Mouse (Mus musculus) frontal cortex, adult (tissue): ENCODE measurements around the gene Emc9.

Experiments
- ATAC-seq: cut with Nextera tagmentation; 2 replicates; pipeline ENCODE4 v1.9.2; 2017; ENCODE audit warnings: mild to moderate bottlenecking, moderate library complexity, mixed read lengths; ENCODE audit not compliant: low TSS enrichment

Emc9 gene

DNA sequence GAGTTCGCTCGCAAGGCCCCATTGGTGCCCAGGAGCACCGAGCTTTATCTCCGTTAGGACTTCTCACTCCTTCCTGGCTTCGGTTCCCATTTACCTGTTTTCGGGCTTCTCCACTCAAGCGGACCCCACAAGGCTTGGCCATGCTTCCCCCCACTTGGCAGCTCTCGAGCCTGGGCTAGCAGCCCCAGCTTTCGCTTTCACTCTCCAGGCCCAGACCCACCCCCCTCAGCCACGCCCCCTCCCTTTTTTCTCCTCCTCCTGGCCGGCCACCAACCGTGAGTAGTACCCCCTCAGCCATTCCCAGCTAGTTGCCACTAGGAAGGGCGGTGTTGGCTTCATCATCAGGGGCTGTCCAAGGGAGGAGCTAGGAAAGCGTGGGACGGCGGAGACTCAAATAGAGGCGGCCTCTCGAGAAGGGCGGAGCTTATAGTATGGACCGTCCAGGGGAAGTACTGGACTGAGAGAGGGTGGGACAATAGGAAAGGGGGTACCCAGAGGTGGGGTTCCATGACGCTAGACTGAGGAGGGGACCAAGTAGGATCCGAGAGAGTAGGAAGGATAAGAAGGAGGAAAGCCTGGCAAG is 5.7 kb upstream of the Emc9 start, which contains the start of gene Psme2:
Psme2 (minus strand) TSS at position 366 of the 583 bp plus-strand sequence.
- ATAC-seq = peak; percentile 88

DNA sequence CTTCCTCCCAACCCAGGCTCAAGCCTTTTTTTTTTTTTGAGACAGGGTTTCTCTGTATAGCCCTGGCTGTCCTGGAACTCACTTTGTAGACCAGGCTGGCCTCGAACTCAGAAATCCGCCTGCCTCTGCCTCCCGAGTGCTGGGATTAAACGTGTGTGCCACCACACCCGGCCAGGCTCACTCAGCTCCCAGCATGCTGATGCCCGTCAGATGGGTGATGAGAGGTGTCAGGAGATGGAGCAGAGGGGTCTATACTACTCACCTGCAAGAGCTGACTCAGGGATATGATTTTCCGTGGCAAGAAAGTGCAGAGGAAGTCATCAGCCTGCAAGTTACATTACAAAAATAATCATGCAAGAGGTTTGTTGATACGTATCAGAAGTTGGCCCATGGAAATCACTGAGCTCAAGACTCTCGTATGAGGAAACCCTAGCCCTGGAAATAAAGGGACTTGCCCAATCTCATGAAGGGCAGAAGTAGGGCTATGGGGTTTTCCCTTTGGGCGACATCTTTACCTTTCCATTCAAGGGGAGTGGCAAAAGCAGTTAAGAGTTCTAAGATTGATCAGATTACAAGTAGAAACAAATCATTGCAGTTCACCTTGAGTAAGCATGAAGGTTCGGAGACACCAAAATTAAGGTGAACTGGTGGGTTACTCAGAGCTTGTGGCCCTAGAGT is 4.8 kb upstream of the Emc9 start:
- ATAC-seq = no peak

DNA sequence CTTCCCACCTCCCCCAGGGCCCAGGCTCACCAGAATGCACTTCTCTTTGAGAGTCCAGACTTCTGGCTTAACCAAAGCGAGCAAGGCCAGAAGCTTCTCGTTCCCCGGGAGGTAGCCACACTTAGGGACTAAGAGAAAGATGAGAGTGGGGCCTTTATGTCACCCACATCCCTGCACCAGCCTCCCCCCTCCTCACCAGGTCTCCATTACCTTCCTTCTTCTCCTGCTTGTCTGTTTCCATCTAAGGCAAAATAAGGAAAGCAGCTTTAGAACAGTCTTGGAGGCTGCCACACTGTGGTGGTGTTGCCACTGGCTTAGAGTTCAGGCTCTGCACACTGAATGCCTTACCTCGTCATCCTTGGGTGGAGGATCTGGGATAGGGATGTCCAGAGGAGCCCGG is 4.2 kb upstream of the Emc9 start:
- no peak for ATAC-seq

DNA sequence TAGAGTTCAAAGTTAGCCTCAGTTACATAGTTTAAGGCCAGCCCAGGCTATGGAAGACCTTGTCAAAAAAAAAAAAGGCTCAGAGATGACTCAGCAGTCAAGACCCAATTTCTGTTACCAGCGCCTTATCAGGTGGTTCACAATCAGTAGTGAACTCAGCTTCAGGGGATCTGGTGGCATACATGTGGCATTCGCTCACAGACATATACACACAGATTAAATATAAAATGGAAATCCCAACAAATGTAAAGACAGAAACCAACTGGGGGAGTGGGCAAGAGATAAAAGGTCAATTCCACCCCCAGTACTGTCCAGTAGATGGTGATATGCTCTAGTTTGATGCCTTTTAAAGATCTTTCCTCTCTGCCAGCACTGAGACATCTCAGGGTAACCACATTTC is 1.0 kb upstream of the Emc9 start:
- ATAC-seq = no peak

DNA sequence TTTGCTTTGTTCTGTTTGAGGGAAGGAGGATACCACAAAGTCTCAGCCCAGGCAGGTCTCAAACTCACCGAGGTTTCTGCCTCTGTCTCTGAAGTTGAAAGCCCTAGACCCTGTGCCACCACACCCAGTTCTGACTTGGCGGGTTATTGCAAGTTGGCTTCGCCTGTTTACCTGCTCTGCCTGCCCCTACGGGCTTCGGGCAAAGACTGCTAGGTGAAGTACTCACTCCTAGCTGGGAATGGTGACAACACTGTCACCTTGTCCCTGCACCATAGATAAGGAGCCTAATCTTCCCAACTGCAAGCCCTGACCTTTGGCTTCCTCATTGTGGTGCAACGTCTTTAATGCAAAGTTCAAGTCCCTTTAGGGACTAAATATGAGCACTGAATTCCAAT is 461 bp upstream of the Emc9 start:
- ATAC-seq = no peak

DNA sequence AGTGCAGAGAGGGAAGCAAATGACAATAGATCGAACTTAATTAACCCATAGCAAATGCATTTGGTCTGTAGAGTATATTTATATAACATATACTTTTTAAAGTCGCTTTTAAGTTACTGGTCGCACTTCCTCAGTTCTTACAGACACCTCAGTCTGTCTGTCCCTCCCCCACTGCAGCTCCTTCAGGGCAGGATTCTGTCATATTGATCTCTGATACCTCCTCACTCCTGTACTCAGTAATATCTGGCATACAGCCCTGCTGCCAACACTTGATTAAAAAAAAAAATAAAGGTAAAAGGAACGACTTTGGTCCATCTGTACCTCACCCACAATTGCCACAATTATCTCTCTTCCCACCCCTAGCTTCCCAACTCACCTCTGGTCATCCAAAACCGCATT is 800 bp downstream of the Emc9 start:
- ATAC-seq = no peak

DNA sequence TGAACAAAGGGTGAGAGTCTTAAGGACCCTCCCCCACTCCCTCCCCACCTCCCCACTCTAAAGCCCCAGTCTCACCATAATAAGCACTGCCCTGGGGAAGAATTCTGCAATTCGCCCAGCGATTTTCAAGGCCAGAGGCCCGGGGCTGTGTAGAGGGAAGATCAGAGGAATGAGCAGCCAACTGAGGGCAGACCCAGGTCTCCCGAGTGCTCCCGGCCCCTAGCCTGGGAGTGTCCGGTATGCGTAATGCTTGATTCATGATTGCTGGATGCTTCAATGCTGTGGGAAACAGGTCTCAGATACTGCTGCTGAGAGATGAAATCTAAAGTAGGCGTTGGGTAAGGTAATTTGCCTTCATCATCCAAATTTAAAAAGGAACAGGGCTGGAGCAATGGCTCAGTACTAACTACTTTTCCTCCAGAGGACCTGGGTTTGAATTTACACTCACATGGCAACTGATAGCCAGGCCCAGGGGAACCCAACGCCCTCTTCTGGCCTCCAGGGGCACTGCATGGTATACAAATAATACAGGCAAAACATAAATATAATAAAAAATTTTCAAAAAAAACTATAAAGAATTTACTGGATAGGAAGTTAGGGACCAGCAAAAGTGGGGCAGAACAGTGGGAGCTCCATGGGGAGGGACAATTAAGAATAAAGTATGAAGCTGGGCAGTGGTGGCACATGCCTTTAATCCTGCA is 3.0 kb downstream of the Emc9 start:
- ATAC-seq = no peak

DNA sequence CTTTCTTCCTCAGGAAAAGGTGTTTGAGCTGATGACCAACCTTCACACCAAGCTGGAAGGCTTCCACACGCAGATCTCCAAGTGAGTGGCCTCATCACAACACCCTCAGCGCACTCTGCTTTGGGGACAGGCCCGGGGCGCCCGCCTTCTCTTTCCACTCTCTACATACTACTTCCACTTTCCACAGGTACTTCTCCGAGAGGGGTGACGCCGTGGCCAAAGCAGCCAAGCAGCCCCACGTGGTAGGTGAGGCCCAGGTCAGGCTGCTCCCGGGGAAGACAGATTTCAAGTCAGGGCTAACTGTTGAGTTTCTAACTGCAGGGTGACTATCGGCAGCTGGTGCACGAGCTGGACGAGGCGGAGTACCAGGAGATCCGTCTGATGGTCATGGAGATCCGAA is 4.4 kb downstream of the Emc9 start:
- no peak for ATAC-seq

DNA sequence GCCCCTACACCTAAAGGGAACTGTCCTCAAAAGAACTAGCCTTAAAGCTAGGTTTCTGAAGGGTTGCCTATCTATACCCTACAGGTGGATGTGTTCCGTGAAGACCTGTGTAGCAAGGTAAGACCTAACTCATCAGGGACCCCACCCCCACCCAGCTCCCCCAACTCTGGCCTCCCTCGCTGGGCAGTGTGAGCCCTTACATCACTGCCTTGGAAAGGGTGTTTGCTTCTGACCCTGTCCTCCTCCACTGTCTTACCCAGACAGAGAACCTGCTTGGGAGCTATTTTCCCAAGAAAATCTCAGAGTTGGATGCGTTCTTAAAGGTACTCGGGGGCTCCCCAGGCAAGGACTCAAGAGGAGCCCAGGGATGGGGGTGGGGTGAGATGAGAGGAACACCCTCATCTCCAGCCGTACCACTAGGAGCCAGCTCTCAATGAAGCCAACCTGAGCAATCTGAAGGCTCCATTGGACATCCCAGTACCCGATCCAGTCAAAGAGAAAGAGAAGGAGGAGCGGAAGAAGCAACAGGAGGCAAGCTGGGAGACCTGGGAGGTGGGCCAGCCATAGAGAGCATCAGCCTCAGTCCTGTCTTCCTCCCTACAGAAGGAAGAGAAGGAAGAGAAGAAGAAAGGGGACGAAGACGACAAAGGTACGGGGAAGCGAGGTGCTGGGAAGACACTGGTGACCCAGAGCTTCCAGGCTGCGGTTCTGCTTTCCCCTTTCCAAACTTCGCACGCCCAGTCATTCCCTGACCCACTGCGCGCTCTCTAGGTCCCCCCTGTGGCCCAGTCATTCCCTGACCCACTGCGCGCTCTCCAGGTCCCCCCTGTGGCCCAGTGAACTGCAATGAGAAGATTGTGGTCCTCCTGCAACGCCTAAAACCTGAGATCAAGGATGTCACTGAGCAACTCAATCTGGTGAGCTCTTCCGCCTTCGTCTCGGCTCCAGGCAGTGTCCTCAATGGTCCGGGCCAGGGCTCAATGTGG is 5.3 kb downstream of the Emc9 start:
- no peak for ATAC-seq

DNA sequence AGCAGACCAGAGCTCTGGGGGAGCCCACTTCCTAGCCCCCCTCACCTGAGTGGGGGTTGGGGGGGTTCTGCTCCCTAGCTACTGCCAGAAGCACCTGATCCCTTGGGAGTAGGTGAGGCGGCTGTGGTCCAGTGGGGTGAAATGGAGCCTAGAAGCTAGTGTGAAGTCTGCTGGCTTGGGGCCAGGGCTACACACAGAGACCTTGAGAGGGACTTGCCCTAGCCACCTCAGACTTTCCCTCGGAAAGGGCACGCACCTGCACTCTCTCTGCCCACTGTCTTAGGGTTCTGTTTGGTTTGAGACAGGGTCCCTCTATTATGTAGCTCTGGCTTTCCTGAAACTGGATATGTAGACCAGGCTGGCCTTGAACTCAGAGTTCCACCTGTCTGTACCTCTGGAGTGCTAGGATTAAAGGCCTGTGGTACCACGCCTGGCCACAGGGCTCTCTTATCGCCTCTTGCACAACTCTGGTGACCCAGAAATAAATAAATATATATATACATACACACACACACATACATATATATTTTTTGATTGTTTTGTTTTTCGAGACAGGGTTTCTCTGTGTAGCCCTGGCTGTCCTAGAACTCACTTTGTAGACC is 6.3 kb downstream of the Emc9 start:
- ATAC-seq = 0 out of 2 replicates have a peak, but pooled peaks have one; percentile 2

DNA sequence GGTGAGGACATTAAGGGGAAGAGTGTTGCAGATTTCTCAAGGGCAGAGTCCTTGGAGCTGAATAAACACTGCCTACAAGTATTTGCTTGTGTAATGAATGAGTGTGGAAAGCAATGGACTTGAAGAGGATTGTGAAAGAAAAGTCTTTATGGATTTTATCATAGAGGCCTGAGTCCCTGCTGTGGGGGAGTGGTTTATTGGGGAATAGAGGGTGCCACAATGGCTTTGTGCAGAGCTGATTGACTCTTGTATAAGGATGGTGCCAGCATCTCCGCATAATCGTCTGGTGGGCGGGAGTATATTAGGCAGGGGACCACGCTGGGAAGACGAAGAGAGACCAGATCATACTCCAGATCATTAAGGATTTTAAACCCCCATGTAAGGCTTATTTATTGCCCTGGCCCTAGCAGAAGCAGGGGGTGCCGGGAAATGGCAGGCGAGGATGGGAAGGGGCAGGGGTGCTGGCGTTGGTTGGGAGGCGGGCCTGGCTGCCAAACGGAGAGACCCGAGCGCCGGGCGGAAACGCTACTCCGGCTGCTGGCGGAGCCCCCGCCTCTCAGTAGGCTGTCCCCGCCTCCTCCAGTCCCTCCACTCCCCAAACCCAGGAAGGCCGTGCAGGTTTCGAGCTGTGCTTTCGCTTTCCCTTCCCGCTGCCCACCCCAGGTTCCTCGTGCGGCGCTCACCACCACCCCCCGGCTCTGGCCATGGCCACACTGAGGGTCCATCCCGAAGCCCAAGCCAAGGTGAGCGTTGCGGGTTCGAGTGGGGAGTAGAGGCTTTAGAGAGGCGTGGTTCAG is 7.0 kb downstream of the Emc9 start, which contains the start of gene Psme1:
Psme1 (plus strand) TSS at position 253 of the 797 bp plus-strand sequence.
- ATAC-seq = peak; percentile 84

DNA sequence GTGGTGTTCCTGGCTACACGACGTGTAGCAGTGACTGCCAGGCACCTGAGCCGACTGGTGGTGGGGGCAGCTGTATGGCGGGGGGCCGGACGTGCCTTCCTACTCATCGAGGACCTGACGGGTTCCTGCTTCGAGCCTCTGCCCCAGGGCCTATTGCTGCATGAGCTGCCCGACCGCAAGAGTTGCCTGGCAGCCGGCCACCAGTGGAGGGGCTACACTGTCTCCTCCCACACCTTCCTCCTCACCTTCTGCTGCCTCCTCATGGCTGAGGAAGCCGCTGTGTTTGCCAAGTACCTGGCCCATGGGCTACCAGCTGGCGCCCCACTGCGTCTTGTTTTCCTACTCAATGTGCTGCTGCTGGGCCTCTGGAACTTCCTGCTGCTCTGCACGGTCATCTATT is 8.7 kb downstream of the Emc9 start:
- ATAC-seq = no peak

DNA sequence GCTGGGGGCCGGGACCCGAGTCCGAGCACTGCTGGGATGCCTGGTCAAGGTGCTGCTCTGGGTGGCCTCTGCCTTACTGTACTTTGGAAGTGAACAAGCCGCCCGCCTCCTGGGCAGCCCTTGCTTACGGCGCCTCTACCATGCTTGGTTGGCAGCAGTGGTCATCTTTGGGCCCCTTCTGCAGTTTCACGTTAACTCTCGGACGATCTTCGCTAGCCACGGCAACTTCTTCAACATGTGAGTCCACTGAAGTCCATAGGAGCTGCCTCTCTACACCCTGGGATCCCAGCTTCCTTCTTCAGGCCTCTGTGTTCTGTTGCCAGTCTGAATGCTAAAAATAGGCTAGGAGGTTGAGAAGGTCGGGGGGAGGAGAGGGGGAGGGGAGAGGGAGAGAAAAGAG is 9.4 kb downstream of the Emc9 start:
- no peak for ATAC-seq

DNA sequence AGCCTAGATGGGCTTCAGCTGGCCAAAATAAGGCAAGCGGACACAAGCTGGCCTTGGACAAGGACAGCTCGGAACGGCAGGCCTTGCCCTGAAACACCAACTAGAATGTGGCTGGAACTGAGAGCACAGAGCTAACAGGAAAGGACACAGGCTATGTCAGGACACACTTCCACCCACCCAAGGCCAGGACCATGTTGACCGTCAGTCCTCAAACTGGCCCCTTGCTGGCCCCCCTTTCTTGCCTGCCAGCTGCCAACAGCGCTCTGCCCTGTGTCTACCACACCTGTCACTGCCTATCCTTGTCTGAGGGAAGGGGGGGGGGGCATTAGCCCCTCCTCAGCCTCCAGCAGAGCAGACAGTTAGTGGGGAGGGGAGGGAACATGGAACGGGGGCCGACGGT is 9.8 kb downstream of the Emc9 start, which contains the start of gene Fitm1:
Fitm1 (plus strand) TSS at position 316 of the 400 bp plus-strand sequence.
- ATAC-seq = no peak

DNA sequence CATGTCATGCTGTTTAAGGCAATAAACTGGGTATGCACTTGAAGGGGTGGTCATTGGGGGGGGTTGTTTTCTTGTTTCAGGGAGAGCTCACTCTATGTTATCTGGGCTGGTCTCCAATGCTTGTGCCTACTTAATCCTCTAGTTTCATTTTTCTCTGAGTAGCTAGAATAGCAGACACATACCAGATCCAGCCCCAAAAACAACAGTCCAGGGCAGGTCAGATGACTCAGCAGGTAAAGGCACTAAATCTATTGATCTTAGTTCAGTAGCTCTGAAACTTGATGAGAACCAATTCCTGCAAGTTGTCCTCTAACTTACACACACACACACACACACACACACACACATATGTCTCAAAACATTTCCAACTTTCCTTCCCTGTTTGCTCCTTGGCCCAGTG is 13.3 kb downstream of the Emc9 start:
- ATAC-seq = no peak

DNA sequence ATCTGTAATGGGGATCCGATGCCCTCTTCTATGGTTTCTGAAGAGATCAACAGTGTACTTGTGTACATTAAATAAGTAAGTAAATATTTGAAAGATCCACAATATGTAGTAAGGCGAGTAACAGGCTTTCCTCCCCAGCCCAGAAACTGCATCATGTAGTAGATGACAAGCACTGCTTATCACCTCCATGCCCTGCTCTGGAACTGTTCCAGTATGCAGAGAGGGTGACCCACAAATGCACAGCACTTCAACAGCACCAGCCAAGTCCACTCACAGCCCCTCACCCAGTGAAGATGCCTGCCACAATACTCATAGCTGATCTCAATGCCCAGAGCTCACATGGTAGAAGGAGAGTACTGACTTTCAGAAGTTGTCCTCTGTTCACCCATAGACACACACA is 14.5 kb downstream of the Emc9 start:
- no peak for ATAC-seq

DNA sequence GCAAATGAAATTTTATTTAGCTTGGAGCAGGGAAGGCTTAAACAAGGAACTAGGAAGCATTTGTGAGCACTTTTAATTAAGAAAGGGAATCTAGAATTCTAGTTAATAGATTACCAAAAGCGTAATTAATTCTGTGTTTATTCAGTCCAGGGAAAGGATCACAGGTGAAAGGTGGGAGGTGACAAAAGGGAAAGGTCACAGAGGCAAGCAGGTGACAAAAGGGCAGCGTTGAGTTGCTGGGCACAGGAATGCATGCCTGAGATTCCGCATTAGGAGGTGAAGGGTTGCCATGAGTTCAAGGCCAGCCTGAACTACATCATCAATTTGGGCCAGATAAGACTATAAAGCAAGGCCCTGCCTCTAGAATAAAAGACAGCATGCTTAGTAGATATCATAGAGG is 17.6 kb downstream of the Emc9 start:
- no peak for ATAC-seq

DNA sequence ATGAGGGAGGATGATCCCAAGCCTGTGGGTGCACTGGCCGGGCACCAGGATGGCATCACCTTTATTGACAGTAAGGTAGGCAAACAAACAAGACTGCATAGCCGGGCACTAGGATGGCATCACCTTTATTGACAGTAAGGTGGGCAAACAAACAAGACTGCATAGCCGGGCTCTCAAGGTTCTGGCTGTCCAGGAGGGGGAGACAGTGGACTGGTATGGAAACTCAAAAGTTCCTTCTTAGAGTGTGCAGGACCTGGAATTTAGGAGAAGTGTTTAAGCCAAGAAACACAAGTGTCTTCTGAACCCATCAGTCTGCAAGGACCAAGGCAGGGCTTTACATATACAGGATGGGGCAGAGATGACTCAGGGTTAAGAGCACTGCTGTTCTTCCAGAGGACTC is 19.4 kb downstream of the Emc9 start:
- ATAC-seq = no peak

DNA sequence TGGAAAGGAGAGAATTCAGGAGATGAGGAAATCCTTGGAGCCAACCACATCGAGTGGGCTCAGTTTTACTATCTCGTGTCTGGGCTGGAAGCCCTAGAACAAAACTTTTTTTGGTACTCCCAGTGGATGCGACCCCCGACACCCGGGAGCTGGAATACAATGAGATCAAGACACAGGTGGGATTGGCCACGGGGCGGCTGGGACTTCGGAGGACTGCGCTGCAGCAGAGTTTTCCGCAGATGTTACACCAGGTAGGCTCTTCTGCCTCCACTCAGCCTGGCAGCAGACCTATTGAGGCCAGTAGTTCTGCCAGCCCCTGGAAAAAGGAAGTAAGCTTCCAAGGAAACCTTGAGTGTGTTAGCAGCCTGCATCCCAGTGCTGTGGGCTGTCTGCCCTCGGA is 21.9 kb downstream of the Emc9 start:
- no peak for ATAC-seq

DNA sequence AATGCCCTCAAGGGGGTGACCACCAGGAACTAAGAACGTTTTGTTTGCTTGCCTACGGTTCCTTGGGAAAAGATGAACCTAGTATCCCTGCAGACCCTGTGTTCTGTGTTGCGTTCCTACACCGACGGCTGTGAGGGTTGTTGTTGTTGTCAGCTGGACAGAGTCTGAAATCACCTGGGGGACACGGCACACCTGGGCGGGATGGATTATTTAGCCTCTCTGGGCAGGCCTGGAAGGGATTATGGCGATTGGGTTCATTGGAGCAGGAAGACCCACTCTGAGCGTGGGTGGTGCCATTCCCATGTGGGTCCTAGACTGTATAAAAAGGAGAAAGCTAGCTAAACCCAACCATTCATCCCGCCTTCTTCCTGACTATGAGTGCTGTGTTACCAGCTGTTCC is 23.2 kb downstream of the Emc9 start:
- no peak for ATAC-seq
